Mouse (Mus musculus) forebrain, embryonic 14.5 days (tissue): ENCODE data around the gene Epn2. TPM values are rescaled to one million over a fixed set of nuclear protein-coding genes. Genes with fewer than 3 reads are reported as not detected.

Experiments
- ATAC-seq: fragments of 200-750 bp; cut with Nextera tagmentation; 2 replicates; pipeline ENCODE4 v1.8.0; 2017; ENCODE audit warnings: mild to moderate bottlenecking, moderate library complexity
- DNase-seq: peaks from one replicate; pipeline ENCODE4 v3.0.0-alpha.2; 2015; ENCODE audit warnings: low spot score
- H3K27ac ChIP-seq: fragments of 300-500 bp; sonication (generic); 2 replicates; pipeline ENCODE4 v1.5.1; 2014; ENCODE audit warnings: low read depth, mild to moderate bottlenecking, control low read depth, low read length, moderate library complexity
- H3K27me3 ChIP-seq: fragments of 300-500 bp; sonication (generic); replicated peaks from 2 replicates; pipeline ENCODE4 v1.6.1; 2014; ENCODE audit warnings: low read length, control low read depth, mixed read lengths; ENCODE audit not compliant: control insufficient read depth, insufficient read depth
- H3K36me3 ChIP-seq: fragments of 300-500 bp; sonication (generic); 2 replicates; pipeline ENCODE4 v1.6.1; 2014; ENCODE audit warnings: low read length, control low read depth; ENCODE audit not compliant: control insufficient read depth, insufficient read depth
- H3K4me1 ChIP-seq: fragments of 300-500 bp; sonication (generic); 2 replicates; pipeline ENCODE4 v1.6.1; 2014; ENCODE audit warnings: antibody characterized with exemption, low read length, control low read depth; ENCODE audit not compliant: control insufficient read depth, insufficient read depth
- H3K4me2 ChIP-seq: fragments of 300-500 bp; sonication (generic); 2 replicates; pipeline ENCODE4 v1.6.1; 2014; ENCODE audit warnings: mild to moderate bottlenecking, control low read depth, low read length
- H3K4me3 ChIP-seq: fragments of 300-500 bp; sonication (generic); 2 replicates; pipeline ENCODE4 v1.5.1; 2014; ENCODE audit warnings: low read depth, low read length, control low read depth
- H3K9ac ChIP-seq: fragments of 300-500 bp; sonication (generic); 2 replicates; pipeline ENCODE4 v1.6.1; 2014; ENCODE audit warnings: mild to moderate bottlenecking, low read length, control low read depth, moderate library complexity
- H3K9me3 ChIP-seq: fragments of 300-500 bp; sonication (generic); replicated peaks from 2 replicates; pipeline ENCODE4 v1.6.1; 2016; ENCODE audit warnings: low read length, control low read depth, mixed read lengths; ENCODE audit not compliant: control insufficient read depth
- WGBS: fragments of 180-500 bp; shearing (Covaris S2); extraction: QIAGEN DNeasy Blood & Tissue Kit; methylation state at CpG from one replicate; pipeline ENCODE4 v1.1.7; 2014; 5-methylcytosine and 5-hydroxymethylcytosine counted together
- polyA plus RNA-seq: library from polyadenylated mRNA; unstranded; fragments of >200 nt; fragmentation: Nextera tagmentation; extraction: Ambion mirVana; gene quantifications from 2 replicates; pipeline ENCODE4 v1.2.1, GENCODE M21; 2014

Epn2 gene
- polyA plus RNA-seq, result 54.3 and 72.2 TPM in 2 replicates

DNA sequence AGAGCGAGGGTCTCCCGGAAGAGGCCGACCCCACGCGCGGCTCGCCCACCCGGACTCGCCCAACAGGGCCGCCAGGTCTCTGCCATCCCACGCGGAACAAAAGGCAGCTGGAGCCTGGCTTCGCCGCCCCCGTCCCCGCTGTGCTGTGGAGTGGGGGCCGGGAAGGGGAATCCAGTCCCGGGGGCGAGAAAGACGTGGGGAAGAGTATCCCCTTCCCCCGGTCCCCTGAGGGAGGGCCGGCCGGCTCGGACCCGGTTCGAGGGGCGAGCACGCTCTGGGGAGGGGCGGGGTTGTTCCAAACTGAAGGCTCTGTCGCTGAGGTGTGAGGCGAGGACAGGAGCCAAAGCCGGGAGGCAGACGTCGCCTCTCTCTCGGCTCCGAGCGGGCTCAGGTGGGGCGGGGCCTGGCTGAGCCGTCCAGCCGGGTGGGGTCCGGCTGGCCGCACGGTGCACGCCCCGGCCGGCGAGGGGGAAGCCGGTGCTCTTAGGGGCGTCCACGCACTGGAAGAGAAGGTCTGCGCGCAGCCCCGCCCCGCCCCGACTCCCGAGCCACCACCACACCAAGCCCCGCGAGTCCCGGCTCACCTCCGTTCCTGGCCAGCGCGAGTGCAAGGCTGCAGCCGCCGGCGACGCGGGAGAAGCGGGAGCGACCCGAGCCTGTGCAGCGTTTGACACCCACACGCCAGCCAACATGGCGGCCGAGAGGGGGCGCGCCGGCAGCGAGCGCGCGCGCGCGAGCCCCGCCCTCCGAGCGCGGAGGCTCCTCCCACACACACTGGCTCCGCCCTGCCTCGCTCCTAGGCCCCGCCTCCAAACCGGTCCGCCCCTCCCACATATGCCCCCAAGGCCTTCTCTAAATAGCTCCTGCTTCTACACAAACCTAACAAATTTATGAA, at the start of gene Epn2:
TSS of gene Epn2 (minus strand) at position 705 of the 895 bp plus-strand sequence.
- WGBS, result under 1% methylated on average over 88 of the region's 93 CpGs
- ATAC-seq, result peak; percentile 90

DNA sequence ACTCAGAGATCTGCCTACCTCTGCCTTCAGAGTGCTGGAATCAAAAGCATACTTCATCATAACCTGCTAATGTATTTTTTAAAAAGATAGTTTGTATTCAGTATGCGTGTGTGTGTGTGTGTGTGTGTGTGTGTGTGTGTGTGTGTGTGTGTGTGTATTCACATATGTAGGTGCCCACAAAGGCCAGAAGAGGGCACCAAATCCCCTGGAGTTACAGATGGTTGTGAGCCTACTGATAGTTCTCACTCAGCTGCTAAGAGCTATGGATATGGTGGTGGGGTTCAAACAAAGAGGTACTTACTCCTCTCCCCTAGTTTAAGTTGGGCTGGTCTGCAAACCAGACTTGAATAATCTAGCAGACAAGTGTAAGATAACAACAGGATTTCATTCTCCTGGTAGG, 47.0 kb upstream of the Epn2 start:
- Histone ChIP-seq H3K9ac (no peak overlapping the region), H3K27ac (no peak overlapping the region), H3K27me3 (no peaks in the 10 kb centered on the region), H3K4me1 (no peaks in the 10 kb centered on the region), H3K9me3 (no peaks in the 10 kb centered on the region), H3K4me2 (no peak overlapping the region), H3K36me3 (no peaks in the 10 kb centered on the region), H3K4me3 (no peak overlapping the region)
- no peak for DNase-seq
- WGBS, result 87% methylated on average over 1 of the region's 1 CpGs
- no peak for ATAC-seq

More for the DNA sequence above, at the start of gene Epn2:
- Histone ChIP-seq H3K27me3 (no peaks in the 10 kb centered on the region), H3K9me3 (no peaks in the 10 kb centered on the region), H3K4me3 (peak within 1 kb of the TSS; percentile 81), H3K9ac (peak within 1 kb of the TSS; percentile 94), H3K4me1 (peaks cover 15% of the 10 kb centered on the region), H3K4me2 (peak within 1 kb of the TSS; percentile 81), H3K36me3 (no peaks in the 10 kb centered on the region), H3K27ac (peak within 1 kb of the TSS; percentile 87)
- peak; percentile 76 for DNase-seq

DNA sequence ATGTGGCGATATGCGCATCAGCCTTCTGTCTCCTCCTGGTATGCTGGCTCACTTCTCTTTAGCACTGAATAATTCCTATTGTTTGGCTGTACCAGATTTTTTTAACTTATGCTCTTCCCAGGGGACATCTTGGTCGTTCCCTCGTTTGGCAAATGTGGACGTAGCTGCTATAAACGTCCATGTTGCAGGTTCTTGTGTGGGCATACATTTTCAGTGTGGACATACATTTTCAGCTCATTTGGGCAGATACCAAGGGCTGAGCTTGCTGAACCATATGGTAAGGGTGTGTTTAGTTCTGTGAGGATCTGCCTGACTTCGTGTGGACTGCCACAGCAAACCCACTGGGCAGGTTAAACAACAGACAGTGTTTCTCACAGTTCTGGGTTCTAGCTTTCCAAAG, 45.6 kb upstream of the Epn2 start:
- ATAC-seq, result no peak
- H3K9ac ChIP-seq, result no peak overlapping the region
- no peak for DNase-seq

GRCm38 (mm10) chr11:61620762-61621161, 41.3 kb upstream of the Epn2 start:
- Histone ChIP-seq H3K4me1 (0 out of 2 replicates have a peak, but pooled peaks cover 4% of the 10 kb centered on the region), H3K9ac (peak overlapping the region; percentile 47; the same call in 1 of the 2 replicates), H3K27ac (no peak overlapping the region), H3K27me3 (no peaks in the 10 kb centered on the region), H3K36me3 (no peaks in the 10 kb centered on the region), H3K9me3 (no peaks in the 10 kb centered on the region), H3K4me2 (peak overlapping the region; percentile 67), H3K4me3 (peak overlapping the region; percentile 35; the same call in 1 of the 2 replicates)
- DNase-seq (no peak), ATAC-seq (no peak)
- 63% methylated on average over 8 of the region's 8 CpGs for WGBS

More for the DNA sequence above, 45.6 kb upstream of the Epn2 start:
- H3K4me2 ChIP-seq, result no peak overlapping the region
- H3K4me1 ChIP-seq, result no peaks in the 10 kb centered on the region
- no peaks in the 10 kb centered on the region for H3K27me3 ChIP-seq
- H3K27ac ChIP-seq, result no peak overlapping the region
- no peak overlapping the region for H3K4me3 ChIP-seq
- no peaks in the 10 kb centered on the region for H3K36me3 ChIP-seq
- 79% methylated on average over 7 of the region's 7 CpGs for WGBS
- H3K9me3 ChIP-seq, result no peaks in the 10 kb centered on the region

GRCm38 (mm10) chr11:61620254-61620670, 40.8 kb upstream of the Epn2 start:
- no peak overlapping the region for H3K27ac ChIP-seq

DNA sequence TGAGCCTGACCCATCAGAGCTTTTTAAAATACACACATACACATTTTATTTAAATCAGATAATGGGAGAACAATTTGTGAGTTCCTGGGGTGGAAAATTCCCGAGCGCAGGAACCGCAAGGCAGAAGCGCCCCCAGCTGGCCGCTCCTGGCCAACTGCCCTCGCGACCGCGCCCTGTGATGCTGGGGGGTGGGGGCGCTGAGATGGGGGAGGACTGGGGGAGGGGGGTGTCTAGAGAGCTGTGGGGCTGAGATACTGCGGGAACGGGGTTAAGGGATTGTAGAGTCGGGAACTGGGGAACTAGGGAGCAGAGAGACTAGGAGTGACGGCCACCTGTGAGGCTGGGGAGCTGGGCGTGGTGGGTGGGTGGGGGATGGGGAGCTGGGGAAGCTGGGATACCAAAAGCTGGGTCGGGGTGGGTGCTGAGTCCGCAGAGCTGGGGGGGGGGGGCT, 40.3 kb upstream of the Epn2 start:
- 1% methylated on average over 17 of the region's 17 CpGs for whole genome bisulfite sequencing
- H3K9me3 ChIP-seq, result no peaks in the 10 kb centered on the region
- H3K27ac ChIP-seq, result no peak overlapping the region
- no peaks in the 10 kb centered on the region for H3K36me3 ChIP-seq
- 0 out of 2 replicates have a peak, but pooled peaks cover 4% of the 10 kb centered on the region for H3K4me1 ChIP-seq
- H3K4me2 ChIP-seq, result peak overlapping the region; percentile 67
- ATAC-seq, result peak; percentile 59
- peak; percentile 62 for DNase-seq
- H3K27me3 ChIP-seq, result no peaks in the 10 kb centered on the region
- peak overlapping the region; percentile 47; the same call in 1 of the 2 replicates for H3K9ac ChIP-seq
- H3K4me3 ChIP-seq, result peak overlapping the region; percentile 35

More at GRCm38 (mm10) chr11:61620254-61620670, 40.8 kb upstream of the Epn2 start:
- Histone ChIP-seq H3K36me3 (no peaks in the 10 kb centered on the region), H3K4me2 (peak overlapping the region; percentile 67), H3K4me1 (0 out of 2 replicates have a peak, but pooled peaks cover 4% of the 10 kb centered on the region), H3K9ac (peak overlapping the region; percentile 47; the same call in 1 of the 2 replicates), H3K27me3 (no peaks in the 10 kb centered on the region), H3K4me3 (peak overlapping the region; percentile 35), H3K9me3 (no peaks in the 10 kb centered on the region)
- DNase-seq, result peak; percentile 81
- WGBS, result under 1% methylated on average over 17 of the region's 17 CpGs
- peak; percentile 85 for ATAC-seq

- no peaks in the 10 kb centered on the region for H3K36me3 ChIP-seq
- H3K27me3 ChIP-seq, result no peaks in the 10 kb centered on the region
- peak overlapping the region; percentile 67 for H3K4me2 ChIP-seq
- H3K4me1 ChIP-seq, result 0 out of 2 replicates have a peak, but pooled peaks cover 4% of the 10 kb centered on the region
- DNase-seq (no peak), ATAC-seq (no peak)
- no peaks in the 10 kb centered on the region for H3K9me3 ChIP-seq
- no peak overlapping the region for H3K27ac ChIP-seq
- peak overlapping the region; percentile 47; the same call in 1 of the 2 replicates for H3K9ac ChIP-seq
- H3K4me3 ChIP-seq, result peak overlapping the region; percentile 35
- WGBS, result 16% methylated on average over 6 of the region's 6 CpGs
Measured at GRCm38 (mm10) chr11:61619356-61619755, 39.9 kb upstream of the Epn2 start.

GRCm38 (mm10) chr11:61618571-61618970, 39.1 kb upstream of the Epn2 start:
- DNase-seq (no peak), ATAC-seq (no peak)
- H3K9me3 ChIP-seq, result no peaks in the 10 kb centered on the region
- H3K27ac ChIP-seq, result no peak overlapping the region
- no peak overlapping the region for H3K4me3 ChIP-seq
- H3K4me1 ChIP-seq, result 0 out of 2 replicates have a peak, but pooled peaks cover 4% of the 10 kb centered on the region
- no peak overlapping the region for H3K4me2 ChIP-seq
- H3K36me3 ChIP-seq, result no peaks in the 10 kb centered on the region
- no peaks in the 10 kb centered on the region for H3K27me3 ChIP-seq
- WGBS, result 80% methylated on average over 8 of the region's 8 CpGs
- H3K9ac ChIP-seq, result no peak overlapping the region
